Mouse (Mus musculus): ENCODE data around the gene Zfp352.
"Not testable (repeated sequence)": the region's sequence is repeated elsewhere in the genome, so short reads cannot be mapped to it uniquely, and the experiment has no call there.

The Zfp352 gene

GRCm38 (mm10) chr4:90218520-90218919 is at the start of gene Zfp352:
Zfp352 (plus strand) TSS chr4:90218820.
- no peak for DNase-seq (ENCODE audit: low read depth)

DNA sequence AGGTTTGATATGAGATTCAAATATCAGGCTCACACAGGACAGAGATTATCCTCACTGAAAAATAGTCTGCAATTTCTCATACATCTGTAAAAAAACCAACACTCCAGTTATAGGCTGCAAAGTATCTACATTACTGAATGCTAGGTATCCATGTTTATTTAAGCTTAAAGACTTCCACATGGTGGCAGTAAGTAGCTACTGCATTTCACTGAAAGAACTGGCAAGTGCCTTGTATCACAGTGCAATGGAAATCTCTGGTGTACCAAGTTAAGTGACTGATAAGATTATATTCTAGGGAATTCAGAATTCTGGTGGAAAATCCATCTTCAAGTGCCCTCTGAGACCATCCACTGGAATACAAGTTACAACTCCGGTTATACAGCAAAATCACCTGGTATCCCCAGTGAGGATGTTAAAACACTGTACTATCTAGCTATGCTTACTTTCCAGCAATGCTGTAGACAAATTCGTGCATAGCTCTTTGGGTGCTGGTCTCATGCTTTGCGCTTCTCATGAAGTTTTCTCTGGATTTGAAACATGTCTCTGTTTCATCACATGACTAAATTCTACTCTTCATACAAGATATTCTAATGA is 47.6 kb upstream of the Zfp352 start:
- no peak for DNase-seq (ENCODE audit: low read depth)

DNA sequence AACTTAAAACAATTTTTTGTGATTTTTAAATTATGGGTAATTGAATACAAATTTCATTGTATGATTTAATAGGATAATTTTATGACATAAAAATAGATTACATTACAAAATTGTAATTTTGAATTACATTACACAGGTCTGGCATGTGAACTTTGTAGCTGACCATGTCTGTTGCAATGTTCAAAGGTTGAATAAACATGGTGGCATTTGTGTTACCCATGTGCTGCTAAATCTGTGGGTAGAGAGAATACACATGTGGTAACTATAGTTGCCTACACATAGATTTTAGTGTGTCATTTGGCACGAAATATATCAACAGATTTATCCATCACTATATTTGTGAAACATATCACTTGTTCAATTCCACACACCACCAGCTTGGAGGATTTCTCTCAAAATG is 44.6 kb upstream of the Zfp352 start:
- no peak for DNase-seq (ENCODE audit: low read depth)

DNA sequence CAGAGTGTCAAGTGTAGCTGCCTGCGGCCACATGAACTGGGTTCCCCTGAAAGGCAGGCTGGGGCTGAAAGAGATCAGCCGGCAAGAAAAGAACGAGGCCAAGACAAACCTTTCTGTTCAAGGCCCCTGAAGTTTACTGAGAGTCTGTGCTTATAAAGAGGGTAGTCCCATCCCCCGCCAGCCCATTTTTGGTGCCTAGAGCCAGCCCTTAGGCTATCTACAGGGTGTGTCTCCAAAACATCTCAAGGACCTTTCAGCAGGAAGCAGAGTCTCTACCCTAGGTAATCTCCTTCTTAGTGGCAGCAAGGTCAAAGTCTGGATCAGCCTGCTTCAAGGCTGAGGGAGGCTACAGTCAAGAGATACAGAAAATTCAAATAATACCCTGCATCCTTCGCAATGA is 15.2 kb upstream of the Zfp352 start:
- DNase-seq (ENCODE audit: low read depth) = no peak

- DNase-seq (ENCODE audit: low read depth) = no peak
These were observed 7.1 kb upstream of the Zfp352 start for GRCm38 (mm10) chr4:90211475-90211874.

GRCm38 (mm10) chr4:90212076-90212475 is 6.5 kb upstream of the Zfp352 start:
- DNase-seq (ENCODE audit: low read depth) = no peak

DNA sequence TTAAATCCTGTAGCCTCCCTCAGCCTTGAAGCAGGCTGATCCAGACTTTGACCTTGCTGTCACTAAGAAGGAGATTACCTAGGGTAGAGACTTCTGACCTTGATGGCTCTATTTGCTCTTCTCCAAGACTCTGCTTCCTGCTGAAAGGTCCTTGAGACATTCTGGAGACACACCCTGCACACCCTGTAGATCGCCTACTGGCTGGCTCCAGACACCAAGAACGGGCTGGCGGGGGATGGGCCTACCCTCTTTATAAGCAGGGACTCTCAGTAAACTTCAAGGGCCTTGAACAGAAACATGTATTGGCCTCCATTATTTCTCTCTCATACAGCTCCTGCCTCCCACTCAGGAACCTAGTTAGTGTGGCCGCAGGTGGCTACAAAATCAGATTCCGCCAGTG is 17.0 kb downstream of the Zfp352 start:
- DNase-seq (ENCODE audit: low read depth) = not testable (repeated sequence)

- DNase-seq (ENCODE audit: low read depth) = no peak
These were observed 51.2 kb downstream of the Zfp352 start for GRCm38 (mm10) chr4:90269781-90270180.
